Mouse (Mus musculus) cerebellum, adult 11 months (tissue): Measurements from ENCODE around the gene Igfbpl1.

Experiments used
- DNase-seq: peaks from one replicate; pipeline ENCODE4 v3.0.0; 2022

Igfbpl1 gene

GRCm38 (mm10) chr4:45826275-45827040 is at the start of gene Igfbpl1:
Igfbpl1 (minus strand) TSS chr4:45826923.
- no peak for DNase-seq

GRCm38 (mm10) chr4:45872147-45872546 is 45.4 kb upstream of the Igfbpl1 start:
- no peak for DNase-seq

GRCm38 (mm10) chr4:45869021-45869815 is 42.5 kb upstream of the Igfbpl1 start:
- DNase-seq = no peak

- DNase-seq = no peak
These were observed 40.7 kb upstream of the Igfbpl1 start for GRCm38 (mm10) chr4:45867416-45867815.

GRCm38 (mm10) chr4:45861160-45861559 is 34.4 kb upstream of the Igfbpl1 start:
- DNase-seq = no peak

GRCm38 (mm10) chr4:45855803-45856424 is 29.2 kb upstream of the Igfbpl1 start:
- DNase-seq = peak; percentile 63

- no peak for DNase-seq
These were observed 26.9 kb upstream of the Igfbpl1 start for GRCm38 (mm10) chr4:45853496-45854246.

- peak; percentile 2 for DNase-seq
These were observed 24.9 kb upstream of the Igfbpl1 start for GRCm38 (mm10) chr4:45851640-45852051.

GRCm38 (mm10) chr4:45849419-45849818 is 22.7 kb upstream of the Igfbpl1 start:
- no peak for DNase-seq

- DNase-seq = no peak
These were observed 22.1 kb upstream of the Igfbpl1 start for GRCm38 (mm10) chr4:45848825-45849156.

GRCm38 (mm10) chr4:45848109-45848824 is 21.5 kb upstream of the Igfbpl1 start, which contains the start of gene Stra6l:
Stra6l (plus strand) TSS chr4:45848664.
- no peak for DNase-seq

GRCm38 (mm10) chr4:45846263-45846662 is 19.5 kb upstream of the Igfbpl1 start:
- no peak for DNase-seq

GRCm38 (mm10) chr4:45844355-45844754 is 17.6 kb upstream of the Igfbpl1 start:
- DNase-seq = no peak

GRCm38 (mm10) chr4:45833461-45833860 is 6.7 kb upstream of the Igfbpl1 start:
- no peak for DNase-seq

GRCm38 (mm10) chr4:45831996-45832395 is 5.3 kb upstream of the Igfbpl1 start:
- DNase-seq = no peak

GRCm38 (mm10) chr4:45829907-45830759 is 3.4 kb upstream of the Igfbpl1 start:
- DNase-seq = no peak

GRCm38 (mm10) chr4:45824761-45825556 is 1.8 kb downstream of the Igfbpl1 start:
- DNase-seq = no peak

- DNase-seq = no peak
These were observed 2.5 kb downstream of the Igfbpl1 start for GRCm38 (mm10) chr4:45824049-45824760.

GRCm38 (mm10) chr4:45822781-45823575 is 3.7 kb downstream of the Igfbpl1 start:
- DNase-seq = no peak
